Mouse (Mus musculus) cerebellum, adult 2 months (tissue): ENCODE measurements around the gene Atxn7l1.

Experiments
- CTCF ChIP-seq: fragments of 200-500 bp; IDR thresholded peaks from 2 replicates; pipeline ENCODE4 v1.5.1; 2011; ENCODE audit warnings: low read depth, mild to moderate bottlenecking, control low read depth, low read length, moderate library complexity, borderline replicate concordance; ENCODE audit not compliant: insufficient read depth
- POLR2A ChIP-seq: fragments of 200-500 bp; IDR thresholded peaks from 2 replicates; pipeline ENCODE4 v1.6.1; 2011; ENCODE audit warnings: low read length, control low read depth, borderline replicate concordance; ENCODE audit not compliant: insufficient read depth

GRCm38 (mm10) chr12:33364511-33364910, 217.0 kb downstream of the Atxn7l1 start:
- TF ChIP-seq POLR2A (no peak), CTCF (no peak)
